Mouse (Mus musculus) liver, adult 2 months (tissue): ENCODE results near the gene Macrod1. TPM values are rescaled to one million over a fixed set of nuclear protein-coding genes. Genes with fewer than 3 reads are reported as not detected.

Source experiments
- DNase-seq: peaks from one replicate; pipeline ENCODE4 v3.0.0-alpha.2; 2011; ENCODE audit warnings: low read depth, low spot score; ENCODE audit errors: extremely low read depth
- H3K27ac ChIP-seq: fragments of 200-500 bp; replicated peaks from 2 replicates; pipeline ENCODE4 v1.5.1; 2012; ENCODE audit warnings: low read depth, mild to moderate bottlenecking, control low read depth, inconsistent platforms, low read length; ENCODE audit not compliant: insufficient read depth
- H3K27me3 ChIP-seq: fragments of 200-500 bp; 2 replicates; pipeline ENCODE4 v1.6.1; 2012; ENCODE audit warnings: mild to moderate bottlenecking, moderate library complexity, low read length, inconsistent platforms; ENCODE audit not compliant: control insufficient read depth, insufficient read depth
- H3K36me3 ChIP-seq: fragments of 200-500 bp; 2 replicates; pipeline ENCODE4 v1.6.1; 2012; ENCODE audit warnings: low read length, inconsistent platforms; ENCODE audit not compliant: control insufficient read depth, insufficient read depth
- H3K4me1 ChIP-seq: fragments of 200-500 bp; 2 replicates; pipeline ENCODE4 v1.6.1; 2011; ENCODE audit warnings: low read length; ENCODE audit not compliant: control insufficient read depth, insufficient read depth
- H3K4me3 ChIP-seq: fragments of 200-500 bp; 2 replicates; pipeline ENCODE4 v1.5.1; 2011; ENCODE audit warnings: low read depth, mild to moderate bottlenecking, control low read depth, low read length, moderate library complexity; ENCODE audit not compliant: insufficient read depth
- H3K79me2 ChIP-seq: fragments of 200-500 bp; 2 replicates; pipeline ENCODE4 v1.6.1; 2012; ENCODE audit warnings: inconsistent platforms, mild to moderate bottlenecking, low read length, moderate library complexity; ENCODE audit not compliant: control insufficient read depth, insufficient read depth
- H3K9ac ChIP-seq: fragments of 200-500 bp; 2 replicates; pipeline ENCODE4 v1.6.1; 2012; ENCODE audit warnings: low read depth, mild to moderate bottlenecking, control low read depth, inconsistent platforms, low read length
- CTCF ChIP-seq: fragments of 200-500 bp; IDR thresholded peaks from 2 replicates; pipeline ENCODE4 v1.5.1; 2011; ENCODE audit warnings: low read depth, low read length, control low read depth
- POLR2A ChIP-seq: fragments of 200-500 bp; IDR thresholded peaks from 2 replicates; pipeline ENCODE4 v1.6.1; 2011; ENCODE audit warnings: low read length, control low read depth; ENCODE audit not compliant: insufficient read depth; ENCODE audit errors: extremely low read depth
- WGBS: fragments of 180-500 bp; shearing (Covaris S2); methylation state at CpG from one replicate; pipeline ENCODE4 v1.1.7; 2018; 5-methylcytosine and 5-hydroxymethylcytosine counted together
- polyA plus RNA-seq: library from polyadenylated mRNA; depleted of rRNA; stranded (reverse); fragments of >200 nt; gene quantifications from 2 replicates; pipeline ENCODE4 v1.2.3, GENCODE M21; 2012
- total RNA-seq: library from RNA; depleted of rRNA; stranded (reverse); fragments of >200 nt; gene quantifications from 2 replicates; pipeline ENCODE4 v1.2.3, GENCODE M21; 2014

Macrod1 gene
- total and polyA plus RNA-seq, 2 experiments: 12.2 to 115 TPM

DNA sequence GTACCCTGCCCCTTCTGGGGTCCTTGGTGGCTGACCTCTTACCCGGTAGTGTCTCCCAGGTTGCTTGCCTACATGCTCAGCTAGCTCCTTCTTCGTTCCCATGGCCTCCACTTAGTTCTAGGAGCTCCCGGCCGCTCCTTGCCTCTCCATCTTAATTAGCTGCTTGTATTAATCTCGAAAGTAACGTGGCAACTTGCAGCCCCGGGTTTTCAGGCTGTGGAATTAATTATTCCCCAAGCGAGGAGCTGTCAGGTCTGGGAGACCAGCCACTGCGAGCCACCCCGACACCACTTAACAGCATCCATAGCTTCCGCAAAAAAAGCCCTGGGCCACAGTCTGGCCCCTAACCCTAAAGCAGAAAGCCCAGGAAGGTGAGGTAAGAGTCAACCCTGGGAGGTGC lies 126.8 kb downstream of the Macrod1 start:
- Histone ChIP-seq H3K9ac (no peak overlapping the region), H3K27me3 (no peaks in the 10 kb centered on the region), H3K27ac (no peak overlapping the region), H3K79me2 (no peaks in the 10 kb centered on the region), H3K36me3 (no peaks in the 10 kb centered on the region), H3K4me1 (peaks cover 5% of the 10 kb centered on the region), H3K4me3 (no peak overlapping the region)
- DNase-seq: no peak
- TF ChIP-seq CTCF: no peak
- TF ChIP-seq POLR2A: no peak
- 94% methylated on average over 11 of the region's 11 CpGs for WGBS

DNA sequence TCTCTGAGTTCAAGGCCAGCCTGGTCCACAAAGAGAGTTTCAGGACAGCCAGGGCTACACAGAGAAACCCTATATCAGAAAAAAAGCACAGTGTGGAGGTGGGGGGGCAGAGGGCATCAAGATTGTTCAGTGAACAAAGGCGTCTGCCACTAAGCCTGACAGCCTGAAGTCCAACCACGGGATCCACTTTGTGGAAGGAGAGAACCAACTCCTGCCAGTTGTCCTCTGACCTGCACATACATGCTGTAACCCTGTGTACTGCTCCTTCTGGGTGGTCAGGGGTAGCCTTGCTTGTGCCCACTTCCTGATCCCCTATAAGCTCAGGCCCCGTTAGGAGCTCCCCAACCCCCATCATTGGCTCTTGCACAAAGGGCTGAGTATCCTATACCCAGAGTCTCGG lies 128.4 kb downstream of the Macrod1 start:
- Histone ChIP-seq H3K9ac (no peak overlapping the region), H3K27ac (no peak overlapping the region), H3K79me2 (no peaks in the 10 kb centered on the region), H3K4me1 (peaks cover 5% of the 10 kb centered on the region), H3K27me3 (no peaks in the 10 kb centered on the region), H3K36me3 (no peaks in the 10 kb centered on the region), H3K4me3 (no peak overlapping the region)
- TF ChIP-seq CTCF (no peak), POLR2A (no peak)
- WGBS: 82% methylated on average over 4 of the region's 4 CpGs
- no peak for DNase-seq

DNA sequence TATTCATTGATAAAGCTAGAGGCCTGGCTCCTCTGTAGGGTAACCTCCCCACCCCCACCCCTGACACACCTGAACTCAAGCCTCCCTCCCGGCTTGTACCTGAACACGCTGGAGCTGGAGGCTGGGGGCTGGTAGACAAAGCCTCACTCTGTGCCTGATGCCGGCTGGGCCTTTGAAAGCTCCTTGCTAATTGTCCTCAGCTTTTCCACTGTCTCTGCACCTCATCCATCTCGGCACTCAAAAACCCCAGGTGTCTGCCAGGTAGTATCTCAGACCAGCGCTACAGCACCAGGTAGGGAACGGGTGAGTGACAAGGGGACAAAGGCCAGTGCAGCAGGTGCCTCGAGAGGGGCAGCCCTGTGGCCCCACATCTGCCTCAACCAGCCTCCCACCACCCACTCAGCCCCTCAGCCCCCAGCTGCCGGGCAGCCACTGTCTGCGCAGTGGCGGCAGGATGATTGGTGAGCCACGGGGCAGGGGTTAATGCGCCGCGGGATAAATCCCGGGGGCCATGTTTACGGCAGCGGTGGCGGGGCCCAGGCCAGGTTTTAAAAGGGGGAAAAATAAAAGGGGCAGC lies 129.2 kb downstream of the Macrod1 start:
- DNase-seq: no peak
- no peaks in the 10 kb centered on the region for H3K79me2 ChIP-seq
- peaks cover 4% of the 10 kb centered on the region for H3K4me1 ChIP-seq
- WGBS: 72% methylated on average over 18 of the region's 18 CpGs
- no peaks in the 10 kb centered on the region for H3K27me3 ChIP-seq
- TF ChIP-seq CTCF (no peak), POLR2A (no peak)
- no peaks in the 10 kb centered on the region for H3K36me3 ChIP-seq
- no peak overlapping the region for H3K27ac ChIP-seq
- no peak overlapping the region for H3K4me3 ChIP-seq
- no peak overlapping the region for H3K9ac ChIP-seq

DNA sequence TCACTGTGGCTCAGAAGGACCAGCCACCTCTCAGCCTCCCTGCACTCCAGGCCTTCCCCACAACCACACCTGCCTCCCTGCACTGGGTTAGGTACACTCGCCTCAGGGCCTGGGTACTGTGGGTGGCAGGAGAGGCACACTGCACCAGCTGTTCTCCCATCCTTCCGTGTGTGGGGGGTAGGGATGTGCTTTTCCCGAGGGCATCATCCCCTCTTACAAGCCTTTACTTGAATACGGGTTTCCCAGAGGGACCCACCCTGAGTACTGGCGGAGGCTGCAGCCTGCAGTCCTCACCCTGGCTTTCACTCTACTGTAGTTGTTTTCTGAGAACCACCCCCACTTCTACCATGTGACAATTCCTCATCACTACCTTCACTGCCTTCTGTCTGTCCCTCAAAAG lies 130.5 kb downstream of the Macrod1 start:
- Histone ChIP-seq H3K9ac (no peak overlapping the region), H3K27me3 (no peaks in the 10 kb centered on the region), H3K4me1 (peaks cover 11% of the 10 kb centered on the region), H3K79me2 (no peaks in the 10 kb centered on the region), H3K36me3 (no peaks in the 10 kb centered on the region), H3K4me3 (no peak overlapping the region), H3K27ac (no peak overlapping the region)
- DNase-seq: no peak
- 93% methylated on average over 5 of the region's 5 CpGs for WGBS
- TF ChIP-seq POLR2A (no peak), CTCF (no peak)

DNA sequence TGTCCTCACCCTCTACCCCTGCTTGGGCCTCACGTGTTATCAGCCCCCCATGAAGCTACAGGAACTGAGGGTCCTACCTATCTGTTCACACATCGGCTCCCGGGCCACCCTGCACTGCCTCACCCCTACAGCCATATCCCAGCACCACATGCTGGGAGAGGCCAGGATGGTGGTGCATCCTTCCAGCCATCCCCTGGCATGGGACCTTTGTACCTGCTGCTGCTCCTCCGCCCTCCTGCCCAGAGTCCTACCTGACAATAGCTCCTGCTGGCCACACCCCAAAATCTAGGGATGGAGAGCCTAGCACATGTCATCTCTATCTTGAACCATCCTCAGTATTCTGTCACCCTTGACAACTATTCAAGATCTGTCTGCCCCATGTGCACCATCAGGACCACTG lies 132.4 kb downstream of the Macrod1 start:
- Histone ChIP-seq H3K4me3 (no peak overlapping the region), H3K79me2 (no peaks in the 10 kb centered on the region), H3K9ac (no peak overlapping the region), H3K27ac (no peak overlapping the region), H3K27me3 (no peaks in the 10 kb centered on the region), H3K4me1 (peaks cover 22% of the 10 kb centered on the region), H3K36me3 (no peaks in the 10 kb centered on the region)
- no peak for DNase-seq
- 94% methylated on average over 4 of the region's 4 CpGs for WGBS
- TF ChIP-seq CTCF: no peak
- TF ChIP-seq POLR2A: no peak

DNA sequence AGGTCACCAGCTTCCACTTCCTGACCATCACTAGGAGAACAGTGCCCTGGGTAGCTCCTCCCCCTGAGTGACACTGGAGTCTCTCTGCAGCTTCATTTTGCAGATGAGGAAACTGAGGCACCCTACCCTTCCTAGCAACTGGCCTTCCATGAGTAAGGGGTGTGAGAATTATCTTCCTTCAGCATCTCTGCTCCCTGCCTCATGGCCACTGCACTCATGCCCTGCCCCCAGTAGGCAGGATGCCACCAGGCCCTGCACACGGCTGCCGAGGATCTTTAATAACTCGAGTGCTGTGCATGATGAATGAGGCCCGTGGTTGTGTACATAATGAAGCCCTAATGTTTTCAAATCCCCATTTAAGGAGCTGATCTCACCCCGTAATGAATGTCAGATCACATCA lies 134.4 kb downstream of the Macrod1 start:
- H3K79me2 ChIP-seq: no peaks in the 10 kb centered on the region
- H3K27ac ChIP-seq: no peak overlapping the region
- H3K9ac ChIP-seq: no peak overlapping the region
- DNase-seq: no peak
- H3K4me1 ChIP-seq: peaks cover 23% of the 10 kb centered on the region
- TF ChIP-seq POLR2A: no peak
- TF ChIP-seq CTCF: no peak
- no peaks in the 10 kb centered on the region for H3K36me3 ChIP-seq
- no peak overlapping the region for H3K4me3 ChIP-seq
- H3K27me3 ChIP-seq: no peaks in the 10 kb centered on the region
- WGBS: 68% methylated on average over 5 of the region's 5 CpGs
